Mouse (Mus musculus): ENCODE measurements around the gene Dync1li1. TPM values are rescaled to one million over a fixed set of nuclear protein-coding genes. Genes with fewer than 3 reads are reported as not detected.

Gene Dync1li1
- polyA plus RNA-seq, 1 experiment from 2014 or later: 33.9 TPM

- Histone ChIP-seq H3K36me3 (ENCODE audit: control insufficient read depth, insufficient read depth, low read length) (no peaks in the 10 kb centered on the region), H3K4me3 (ENCODE audit: low read depth, low read length) (no peak overlapping the region), H3K9ac (ENCODE audit: low read depth, low read length) (no peak overlapping the region), H3K27me3 (replicated peaks; ENCODE audit: control insufficient read depth, insufficient read depth, low read length) (no peaks in the 10 kb centered on the region), H3K4me2 (ENCODE audit: low read depth, low read length) (no peak overlapping the region), H3K27ac (replicated peaks; ENCODE audit: low read depth, low read length) (no peak overlapping the region), H3K9me3 (ENCODE audit: control insufficient read depth, low read length) (no peaks in the 10 kb centered on the region), H3K4me1 (ENCODE audit: control insufficient read depth, insufficient read depth, low read length) (no peaks in the 10 kb centered on the region)
- no peak for DNase-seq (ENCODE audit: low spot score)
- ATAC-seq (ENCODE audit: low read depth): no peak
- WGBS: 57% methylated on average over 21 of the region's 21 CpGs
Measured at GRCm38 (mm10) chr9:114650938-114651634, 37.5 kb upstream of the Dync1li1 start.

DNA sequence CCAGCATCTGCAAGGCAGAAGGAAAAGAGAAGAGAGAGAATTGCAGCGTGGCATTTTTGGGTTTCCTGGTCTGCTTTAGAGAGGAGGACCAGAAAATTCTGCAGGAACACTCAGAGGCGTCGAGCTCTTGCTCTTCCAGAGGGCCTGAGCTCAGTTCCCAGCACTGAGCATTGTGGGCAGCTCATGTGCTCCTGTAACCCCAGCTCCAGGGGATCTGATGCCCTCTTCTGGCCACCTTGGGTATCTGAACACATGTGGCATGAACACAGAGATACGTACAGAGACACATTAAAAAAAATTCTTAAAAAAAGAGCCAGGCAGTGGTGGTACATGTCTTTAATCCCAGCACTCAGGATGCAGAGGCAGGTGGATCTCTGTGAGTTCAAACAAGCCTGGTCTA lies 33.2 kb upstream of the Dync1li1 start:
- ATAC-seq (ENCODE audit: low read depth) (no peak), DNase-seq (ENCODE audit: low spot score) (no peak)
- WGBS: 87% methylated on average over 4 of the region's 4 CpGs
- H3K27me3 ChIP-seq (replicated peaks; ENCODE audit: control insufficient read depth, insufficient read depth, low read length): no peaks in the 10 kb centered on the region
- peaks cover 4% of the 10 kb centered on the region; the same call in 1 of the 2 replicates for H3K9me3 ChIP-seq (ENCODE audit: control insufficient read depth, low read length)
- H3K4me3 ChIP-seq (ENCODE audit: low read depth, low read length): no peak overlapping the region
- no peaks in the 10 kb centered on the region for H3K4me1 ChIP-seq (ENCODE audit: control insufficient read depth, insufficient read depth, low read length)
- H3K27ac ChIP-seq (replicated peaks; ENCODE audit: low read depth, low read length): no peak overlapping the region
- H3K36me3 ChIP-seq (ENCODE audit: control insufficient read depth, insufficient read depth, low read length): no peaks in the 10 kb centered on the region
- H3K4me2 ChIP-seq (ENCODE audit: low read depth, low read length): no peak overlapping the region
- no peak overlapping the region for H3K9ac ChIP-seq (ENCODE audit: low read depth, low read length)

DNA sequence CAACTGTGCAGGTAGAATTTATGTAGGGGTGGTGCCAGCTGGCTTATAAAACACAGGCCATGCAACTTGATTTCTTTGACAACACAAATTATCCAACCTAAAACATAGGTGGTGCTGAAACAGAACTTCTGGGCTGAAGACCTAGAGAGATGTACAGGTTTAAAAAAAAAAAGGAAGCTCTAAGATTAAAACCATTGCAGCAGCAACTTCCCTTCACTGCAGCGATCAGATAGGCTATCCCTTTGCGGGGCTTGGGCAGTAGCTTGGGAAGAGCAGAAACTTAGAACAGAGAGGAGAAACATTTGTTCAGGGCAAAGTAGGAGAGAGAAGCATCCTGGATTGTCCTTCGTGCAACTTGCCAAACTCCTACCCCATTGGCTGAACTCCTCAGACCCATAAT lies 31.9 kb upstream of the Dync1li1 start:
- H3K4me3 ChIP-seq (ENCODE audit: low read depth, low read length): no peak overlapping the region
- H3K27ac ChIP-seq (replicated peaks; ENCODE audit: low read depth, low read length): no peak overlapping the region
- H3K36me3 ChIP-seq (ENCODE audit: control insufficient read depth, insufficient read depth, low read length): no peaks in the 10 kb centered on the region
- H3K4me2 ChIP-seq (ENCODE audit: low read depth, low read length): no peak overlapping the region
- WGBS: 65% methylated on average over 3 of the region's 3 CpGs
- H3K4me1 ChIP-seq (ENCODE audit: control insufficient read depth, insufficient read depth, low read length): no peaks in the 10 kb centered on the region
- ATAC-seq (ENCODE audit: low read depth) (no peak), DNase-seq (ENCODE audit: low spot score) (no peak)
- H3K9ac ChIP-seq (ENCODE audit: low read depth, low read length): no peak overlapping the region
- H3K9me3 ChIP-seq (ENCODE audit: control insufficient read depth, low read length): peaks cover 4% of the 10 kb centered on the region; the same call in 1 of the 2 replicates
- H3K27me3 ChIP-seq (replicated peaks; ENCODE audit: control insufficient read depth, insufficient read depth, low read length): no peaks in the 10 kb centered on the region

GRCm38 (mm10) chr9:114660506-114660905 lies 28.1 kb upstream of the Dync1li1 start:
- H3K9me3 ChIP-seq (ENCODE audit: control insufficient read depth, low read length): peaks cover 4% of the 10 kb centered on the region; the same call in 1 of the 2 replicates
- no peak overlapping the region for H3K4me3 ChIP-seq (ENCODE audit: low read depth, low read length)
- DNase-seq (ENCODE audit: low spot score) (no peak), ATAC-seq (ENCODE audit: low read depth) (no peak)
- H3K36me3 ChIP-seq (ENCODE audit: control insufficient read depth, insufficient read depth, low read length): no peaks in the 10 kb centered on the region
- H3K27me3 ChIP-seq (replicated peaks; ENCODE audit: control insufficient read depth, insufficient read depth, low read length): no peaks in the 10 kb centered on the region
- H3K4me2 ChIP-seq (ENCODE audit: low read depth, low read length): no peak overlapping the region
- no peak overlapping the region for H3K9ac ChIP-seq (ENCODE audit: low read depth, low read length)
- H3K4me1 ChIP-seq (ENCODE audit: control insufficient read depth, insufficient read depth, low read length): no peaks in the 10 kb centered on the region
- H3K27ac ChIP-seq (replicated peaks; ENCODE audit: low read depth, low read length): no peak overlapping the region
- 70% methylated on average over 6 of the region's 6 CpGs for WGBS

- Histone ChIP-seq H3K9ac (ENCODE audit: low read depth, low read length) (no peak overlapping the region), H3K9me3 (ENCODE audit: control insufficient read depth, low read length) (peaks cover 4% of the 10 kb centered on the region; the same call in 1 of the 2 replicates), H3K4me1 (ENCODE audit: control insufficient read depth, insufficient read depth, low read length) (no peaks in the 10 kb centered on the region), H3K4me2 (ENCODE audit: low read depth, low read length) (no peak overlapping the region), H3K36me3 (ENCODE audit: control insufficient read depth, insufficient read depth, low read length) (no peaks in the 10 kb centered on the region), H3K4me3 (ENCODE audit: low read depth, low read length) (no peak overlapping the region), H3K27ac (replicated peaks; ENCODE audit: low read depth, low read length) (no peak overlapping the region), H3K27me3 (replicated peaks; ENCODE audit: control insufficient read depth, insufficient read depth, low read length) (no peaks in the 10 kb centered on the region)
- ATAC-seq (ENCODE audit: low read depth): no peak
- DNase-seq (ENCODE audit: low spot score): no peak
- WGBS: 70% methylated on average over 6 of the region's 6 CpGs
Measured at GRCm38 (mm10) chr9:114660983-114661382, 27.6 kb upstream of the Dync1li1 start.

GRCm38 (mm10) chr9:114661991-114662390 lies 26.6 kb upstream of the Dync1li1 start:
- H3K36me3 ChIP-seq (ENCODE audit: control insufficient read depth, insufficient read depth, low read length): no peaks in the 10 kb centered on the region
- WGBS: 54% methylated on average over 7 of the region's 7 CpGs
- H3K9ac ChIP-seq (ENCODE audit: low read depth, low read length): no peak overlapping the region
- H3K4me2 ChIP-seq (ENCODE audit: low read depth, low read length): no peak overlapping the region
- no peaks in the 10 kb centered on the region for H3K27me3 ChIP-seq (replicated peaks; ENCODE audit: control insufficient read depth, insufficient read depth, low read length)
- no peak overlapping the region for H3K27ac ChIP-seq (replicated peaks; ENCODE audit: low read depth, low read length)
- ATAC-seq (ENCODE audit: low read depth) (no peak), DNase-seq (ENCODE audit: low spot score) (no peak)
- no peak overlapping the region for H3K4me3 ChIP-seq (ENCODE audit: low read depth, low read length)
- H3K9me3 ChIP-seq (ENCODE audit: control insufficient read depth, low read length): peaks cover 4% of the 10 kb centered on the region; the same call in 1 of the 2 replicates
- H3K4me1 ChIP-seq (ENCODE audit: control insufficient read depth, insufficient read depth, low read length): no peaks in the 10 kb centered on the region

DNA sequence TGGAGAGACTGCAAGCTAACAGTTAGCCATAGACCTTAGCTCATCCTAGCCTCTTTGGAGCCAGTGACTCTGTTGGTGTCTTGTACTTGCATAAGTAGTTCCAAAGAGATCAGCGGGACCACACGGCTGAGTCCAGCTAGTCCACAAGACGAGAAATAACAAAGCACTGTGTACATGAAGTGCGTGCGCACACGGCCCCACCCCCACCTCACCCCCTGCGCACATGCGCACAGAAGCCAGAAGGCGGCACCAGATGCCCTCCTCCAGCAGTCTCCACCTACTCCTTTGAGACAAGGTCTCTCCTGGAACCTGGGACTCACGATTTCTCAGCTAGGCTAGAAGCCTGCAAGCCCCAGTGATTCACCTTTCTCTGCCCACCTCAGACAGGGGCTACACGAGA lies 24.8 kb upstream of the Dync1li1 start:
- Histone ChIP-seq H3K4me3 (ENCODE audit: low read depth, low read length) (no peak overlapping the region), H3K4me1 (ENCODE audit: control insufficient read depth, insufficient read depth, low read length) (no peaks in the 10 kb centered on the region), H3K27ac (replicated peaks; ENCODE audit: low read depth, low read length) (no peak overlapping the region), H3K27me3 (replicated peaks; ENCODE audit: control insufficient read depth, insufficient read depth, low read length) (no peaks in the 10 kb centered on the region), H3K9ac (ENCODE audit: low read depth, low read length) (no peak overlapping the region), H3K36me3 (ENCODE audit: control insufficient read depth, insufficient read depth, low read length) (no peaks in the 10 kb centered on the region), H3K9me3 (ENCODE audit: control insufficient read depth, low read length) (peaks cover 2% of the 10 kb centered on the region; the same call in 1 of the 2 replicates), H3K4me2 (ENCODE audit: low read depth, low read length) (no peak overlapping the region)
- ATAC-seq (ENCODE audit: low read depth): no peak
- DNase-seq (ENCODE audit: low spot score): no peak
- WGBS: 82% methylated on average over 11 of the region's 11 CpGs

- WGBS: 85% methylated on average over 10 of the region's 10 CpGs
Measured at GRCm38 (mm10) chr9:114666858-114667257, 21.7 kb upstream of the Dync1li1 start.

GRCm38 (mm10) chr9:114668047-114668446 lies 20.5 kb upstream of the Dync1li1 start:
- Histone ChIP-seq H3K9me3 (ENCODE audit: control insufficient read depth, low read length) (no peaks in the 10 kb centered on the region), H3K27ac (replicated peaks; ENCODE audit: low read depth, low read length) (no peak overlapping the region), H3K4me1 (ENCODE audit: control insufficient read depth, insufficient read depth, low read length) (no peaks in the 10 kb centered on the region), H3K27me3 (replicated peaks; ENCODE audit: control insufficient read depth, insufficient read depth, low read length) (no peaks in the 10 kb centered on the region), H3K4me2 (ENCODE audit: low read depth, low read length) (no peak overlapping the region), H3K9ac (ENCODE audit: low read depth, low read length) (no peak overlapping the region), H3K4me3 (ENCODE audit: low read depth, low read length) (no peak overlapping the region), H3K36me3 (ENCODE audit: control insufficient read depth, insufficient read depth, low read length) (no peaks in the 10 kb centered on the region)
- WGBS: 73% methylated on average over 4 of the region's 4 CpGs
- ATAC-seq (ENCODE audit: low read depth): no peak
- DNase-seq (ENCODE audit: low spot score): no peak

More at GRCm38 (mm10) chr9:114666858-114667257, 21.7 kb upstream of the Dync1li1 start:
- H3K4me3 ChIP-seq (ENCODE audit: low read depth, low read length): no peak overlapping the region
- no peak for ATAC-seq (ENCODE audit: low read depth)
- no peaks in the 10 kb centered on the region for H3K9me3 ChIP-seq (ENCODE audit: control insufficient read depth, low read length)
- H3K4me1 ChIP-seq (ENCODE audit: control insufficient read depth, insufficient read depth, low read length): no peaks in the 10 kb centered on the region
- no peaks in the 10 kb centered on the region for H3K27me3 ChIP-seq (replicated peaks; ENCODE audit: control insufficient read depth, insufficient read depth, low read length)
- H3K9ac ChIP-seq (ENCODE audit: low read depth, low read length): no peak overlapping the region
- no peak for DNase-seq (ENCODE audit: low spot score)
- H3K4me2 ChIP-seq (ENCODE audit: low read depth, low read length): no peak overlapping the region
- H3K36me3 ChIP-seq (ENCODE audit: control insufficient read depth, insufficient read depth, low read length): no peaks in the 10 kb centered on the region
- H3K27ac ChIP-seq (replicated peaks; ENCODE audit: low read depth, low read length): no peak overlapping the region
